Mouse (Mus musculus) liver, postnatal 0 days (tissue): ENCODE data around the gene Gm17542. TPM values are rescaled to one million over a fixed set of nuclear protein-coding genes. Genes with fewer than 3 reads are reported as not detected.

Experiments
- ATAC-seq: fragments of 200-750 bp; cut with Nextera tagmentation; 2 replicates; pipeline ENCODE4 v1.8.0; 2017; ENCODE audit warnings: mild to moderate bottlenecking, moderate library complexity
- DNase-seq: peaks from one replicate; pipeline ENCODE4 v3.0.0-alpha.2; 2016
- H3K27ac ChIP-seq: fragments of 300-500 bp; sonication (generic); 2 replicates; pipeline ENCODE4 v1.5.1; 2014; ENCODE audit warnings: antibody characterized with exemption, moderate library complexity, mild to moderate bottlenecking, low read depth
- H3K27me3 ChIP-seq: fragments of 300-500 bp; sonication (generic); 2 replicates; pipeline ENCODE4 v1.6.1; 2014; ENCODE audit warnings: low read length, control low read depth, mixed read lengths; ENCODE audit not compliant: insufficient read depth
- H3K36me3 ChIP-seq: fragments of 300-500 bp; sonication (generic); replicated peaks from 2 replicates; pipeline ENCODE4 v1.6.1; 2014; ENCODE audit warnings: mild to moderate bottlenecking, control low read depth, low read length, moderate library complexity, mixed read lengths; ENCODE audit not compliant: insufficient read depth
- H3K4me1 ChIP-seq: fragments of 300-500 bp; sonication (generic); 2 replicates; pipeline ENCODE4 v1.6.1; 2014; ENCODE audit warnings: antibody characterized with exemption, mild to moderate bottlenecking, control low read depth; ENCODE audit not compliant: insufficient read depth
- H3K4me2 ChIP-seq: fragments of 300-500 bp; sonication (generic); 2 replicates; pipeline ENCODE4 v1.6.1; 2014; ENCODE audit warnings: low read depth, mild to moderate bottlenecking, low read length, moderate library complexity, mixed read lengths
- H3K4me3 ChIP-seq: fragments of 300-500 bp; sonication (generic); 2 replicates; pipeline ENCODE4 v1.5.1; 2014; ENCODE audit warnings: low read depth, low read length
- H3K9ac ChIP-seq: fragments of 300-500 bp; sonication (generic); replicated peaks from 2 replicates; pipeline ENCODE4 v1.6.1; 2014; ENCODE audit warnings: mild to moderate bottlenecking, moderate library complexity
- H3K9me3 ChIP-seq: fragments of 300-500 bp; sonication (generic); 2 replicates; pipeline ENCODE4 v1.6.1; 2016; ENCODE audit warnings: mild to moderate bottlenecking, control low read depth, low read length, mixed read lengths
- CTCF ChIP-seq: sonication (generic); IDR thresholded peaks from 2 replicates; pipeline ENCODE4 v1.5.1; 2016; ENCODE audit warnings: antibody characterized with exemption, low read depth
- EP300 ChIP-seq: IDR thresholded peaks from 2 replicates; pipeline ENCODE4 v1.6.1; 2016; ENCODE audit warnings: antibody characterized with exemption, low read depth, mild to moderate bottlenecking
- WGBS: fragments of 180-500 bp; shearing (Covaris S2); extraction: QIAGEN DNeasy Blood & Tissue Kit; methylation state at CpG from one replicate; pipeline ENCODE4 v1.1.7; 2014; ENCODE audit not compliant: insufficient replicate concordance; 5-methylcytosine and 5-hydroxymethylcytosine counted together
- polyA plus RNA-seq: library from polyadenylated mRNA; unstranded; fragments of >200 nt; fragmentation: Nextera tagmentation; extraction: Ambion mirVana; gene quantifications from 2 replicates; pipeline ENCODE4 v1.2.1, GENCODE M21; 2015

Gene Gm17542
- polyA plus RNA-seq, 1 experiment from 2014 or later: not detected

GRCm38 (mm10) chr10:58673278-58674061 lies 44.5 kb downstream of the Gm17542 start:
- Histone ChIP-seq H3K9me3 (no peaks in the 10 kb centered on the region), H3K4me1 (0 out of 2 replicates have a peak, but pooled peaks cover 4% of the 10 kb centered on the region), H3K27me3 (0 out of 2 replicates have a peak, but pooled peaks cover 6% of the 10 kb centered on the region), H3K36me3 (no peaks in the 10 kb centered on the region), H3K9ac (no peak overlapping the region), H3K27ac (no peak overlapping the region), H3K4me3 (no peak overlapping the region), H3K4me2 (0 out of 2 replicates have a peak overlapping the region, but pooled peaks have one; percentile 18)
- DNase-seq (peak; percentile 69), ATAC-seq (no peak)
- TF ChIP-seq EP300 (no peak), CTCF (peak; percentile 66)
- 33% methylated on average over 15 of the region's 15 CpGs for WGBS

- no peak overlapping the region for H3K9ac ChIP-seq
- no peak overlapping the region for H3K27ac ChIP-seq
- H3K4me3 ChIP-seq: no peak overlapping the region
- no peak overlapping the region for H3K4me2 ChIP-seq
- TF ChIP-seq EP300 (no peak), CTCF (no peak)
- DNase-seq: no peak
- H3K9me3 ChIP-seq: no peaks in the 10 kb centered on the region
- no peak for ATAC-seq
- H3K36me3 ChIP-seq: no peaks in the 10 kb centered on the region
- H3K27me3 ChIP-seq: 0 out of 2 replicates have a peak, but pooled peaks cover 6% of the 10 kb centered on the region
- 0 out of 2 replicates have a peak, but pooled peaks cover 4% of the 10 kb centered on the region for H3K4me1 ChIP-seq
- 68% methylated on average over 10 of the region's 10 CpGs for WGBS
These were observed 45.3 kb downstream of the Gm17542 start for GRCm38 (mm10) chr10:58672557-58673277.

- Histone ChIP-seq H3K4me1 (no peaks in the 10 kb centered on the region), H3K4me3 (no peak overlapping the region), H3K27me3 (no peaks in the 10 kb centered on the region), H3K36me3 (no peaks in the 10 kb centered on the region), H3K4me2 (no peak overlapping the region), H3K9me3 (no peaks in the 10 kb centered on the region), H3K9ac (no peak overlapping the region), H3K27ac (no peak overlapping the region)
- DNase-seq: no peak
- ATAC-seq: no peak
- WGBS: 82% methylated on average over 5 of the region's 5 CpGs
- TF ChIP-seq CTCF (no peak), EP300 (no peak)
These were observed 54.1 kb downstream of the Gm17542 start for GRCm38 (mm10) chr10:58663868-58664267.

Other genes starting within 250 kb of the Gm17542 start
- 1.7 TPM in 2 replicates for gene Ccdc138, start 220.3 kb downstream of the Gm17542 start, polyA plus RNA-seq
- 0.04 TPM in 1 of 2 replicates, not detected in the other for gene Edar, start 42.6 kb downstream of the Gm17542 start, polyA plus RNA-seq
- not detected in 2 replicates for gene Sh3rf3, start 95.1 kb upstream of the Gm17542 start, polyA plus RNA-seq